Mouse (Mus musculus) intestine, postnatal 0 days (tissue): ENCODE results near the gene Haus7. TPM values are rescaled to one million over a fixed set of nuclear protein-coding genes. Genes with fewer than 3 reads are reported as not detected.

Experiments used
- ATAC-seq: fragments of 200-750 bp; cut with Nextera tagmentation; 2 replicates; pipeline ENCODE4 v1.8.0; 2017; ENCODE audit warnings: mild to moderate bottlenecking, moderate TSS enrichment, moderate library complexity
- H3K27ac ChIP-seq: fragments of 300-500 bp; sonication (generic); 2 replicates; pipeline ENCODE4 v1.5.1; 2014; ENCODE audit warnings: mild to moderate bottlenecking, low read depth, low read length, moderate library complexity
- H3K27me3 ChIP-seq: fragments of 300-500 bp; sonication (generic); replicated peaks from 2 replicates; pipeline ENCODE4 v1.6.1; 2014; ENCODE audit warnings: low read length, mixed read lengths; ENCODE audit not compliant: control insufficient read depth, insufficient read depth
- H3K36me3 ChIP-seq: fragments of 300-500 bp; sonication (generic); 2 replicates; pipeline ENCODE4 v1.6.1; 2014; ENCODE audit warnings: mild to moderate bottlenecking, moderate library complexity; ENCODE audit not compliant: control insufficient read depth, insufficient read depth
- H3K4me1 ChIP-seq: fragments of 300-500 bp; sonication (generic); replicated peaks from 2 replicates; pipeline ENCODE4 v1.6.1; 2014; ENCODE audit warnings: antibody characterized with exemption, low read length, mixed read lengths; ENCODE audit not compliant: control insufficient read depth, insufficient read depth
- H3K4me2 ChIP-seq: fragments of 300-500 bp; sonication (generic); replicated peaks from 2 replicates; pipeline ENCODE4 v1.6.1; 2014; ENCODE audit warnings: low read depth, mild to moderate bottlenecking, moderate library complexity
- H3K4me3 ChIP-seq: fragments of 300-500 bp; sonication (generic); 2 replicates; pipeline ENCODE4 v1.5.1; 2014; ENCODE audit warnings: low read depth, low read length
- H3K9ac ChIP-seq: fragments of 300-500 bp; sonication (generic); 2 replicates; pipeline ENCODE4 v1.6.1; 2014; ENCODE audit warnings: mild to moderate bottlenecking, low read depth, low read length
- H3K9me3 ChIP-seq: fragments of 300-500 bp; sonication (generic); 2 replicates; pipeline ENCODE4 v1.6.1; 2016; ENCODE audit warnings: mixed run types; ENCODE audit not compliant: control insufficient read depth
- CTCF ChIP-seq: sonication (generic); IDR thresholded peaks from 2 replicates; pipeline ENCODE4 v1.5.1; 2016; ENCODE audit warnings: low read depth, mild to moderate bottlenecking, control low read depth, antibody characterized with exemption, moderate library complexity
- WGBS: fragments of 180-500 bp; shearing (Covaris S2); extraction: QIAGEN DNeasy Blood & Tissue Kit; methylation state at CpG from one replicate; pipeline ENCODE4 v1.1.7; 2014; 5-methylcytosine and 5-hydroxymethylcytosine counted together
- polyA plus RNA-seq: library from polyadenylated mRNA; unstranded; fragments of >200 nt; fragmentation: Nextera tagmentation; extraction: Ambion mirVana; gene quantifications from 2 replicates; pipeline ENCODE4 v1.2.1, GENCODE M21; 2015

Haus7 gene
- polyA plus RNA-seq, 1 experiment from 2014 or later: 38.2 TPM

DNA sequence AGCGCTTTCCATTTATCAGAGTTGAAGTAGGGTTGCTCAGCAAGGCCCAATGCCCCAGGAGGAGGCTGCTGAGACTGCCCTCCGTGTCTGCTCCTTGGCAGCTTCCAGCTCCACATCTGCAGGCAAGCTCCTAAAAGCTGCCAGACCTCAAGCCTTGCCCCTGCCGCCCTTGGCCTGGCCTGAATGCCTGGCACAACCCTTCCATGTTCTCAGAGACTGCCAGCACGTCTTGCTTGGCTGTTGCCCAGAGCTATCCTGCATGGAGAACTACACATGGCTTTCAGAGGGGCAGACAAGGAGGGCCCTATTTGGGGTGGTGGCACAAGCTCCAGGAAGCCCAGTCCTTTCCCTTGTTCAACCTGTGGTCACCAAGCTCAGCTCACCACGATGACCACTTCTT lies 28.1 kb upstream of the Haus7 start:
- ATAC-seq: no peak
- Histone ChIP-seq H3K9ac (no peak overlapping the region), H3K4me1 (no peaks in the 10 kb centered on the region), H3K27me3 (no peaks in the 10 kb centered on the region), H3K4me3 (no peak overlapping the region), H3K27ac (no peak overlapping the region), H3K9me3 (no peaks in the 10 kb centered on the region), H3K36me3 (no peaks in the 10 kb centered on the region), H3K4me2 (no peak overlapping the region)
- WGBS: 72% methylated on average over 5 of the region's 5 CpGs
- no peak for TF ChIP-seq CTCF

DNA sequence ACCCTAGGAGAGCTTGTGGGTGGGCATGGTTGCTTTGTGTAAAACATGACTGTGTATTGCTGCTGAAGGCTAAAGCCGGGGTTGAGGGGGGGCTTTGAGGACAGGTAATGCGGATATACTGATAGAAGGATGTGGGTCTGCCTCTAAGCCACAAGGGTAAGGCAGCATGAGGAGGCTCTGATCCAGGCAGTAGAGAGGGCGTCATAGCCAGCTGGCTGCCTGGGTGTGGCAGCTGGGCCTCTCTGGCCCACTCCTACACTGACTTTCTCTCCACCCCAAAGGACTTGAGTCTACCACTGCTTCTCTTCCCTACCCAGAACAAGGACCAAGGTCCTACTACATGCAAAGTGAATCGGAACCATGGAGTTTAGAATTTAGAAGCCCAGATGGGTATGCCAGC lies 26.0 kb upstream of the Haus7 start:
- Histone ChIP-seq H3K9ac (no peak overlapping the region), H3K27ac (no peak overlapping the region), H3K9me3 (no peaks in the 10 kb centered on the region), H3K4me3 (no peak overlapping the region), H3K4me2 (peak overlapping the region; percentile 35; the same call in 1 of the 2 replicates), H3K36me3 (no peaks in the 10 kb centered on the region), H3K27me3 (no peaks in the 10 kb centered on the region), H3K4me1 (no peaks in the 10 kb centered on the region)
- no peak for TF ChIP-seq CTCF
- 75% methylated on average over 4 of the region's 4 CpGs for WGBS
- ATAC-seq: no peak

DNA sequence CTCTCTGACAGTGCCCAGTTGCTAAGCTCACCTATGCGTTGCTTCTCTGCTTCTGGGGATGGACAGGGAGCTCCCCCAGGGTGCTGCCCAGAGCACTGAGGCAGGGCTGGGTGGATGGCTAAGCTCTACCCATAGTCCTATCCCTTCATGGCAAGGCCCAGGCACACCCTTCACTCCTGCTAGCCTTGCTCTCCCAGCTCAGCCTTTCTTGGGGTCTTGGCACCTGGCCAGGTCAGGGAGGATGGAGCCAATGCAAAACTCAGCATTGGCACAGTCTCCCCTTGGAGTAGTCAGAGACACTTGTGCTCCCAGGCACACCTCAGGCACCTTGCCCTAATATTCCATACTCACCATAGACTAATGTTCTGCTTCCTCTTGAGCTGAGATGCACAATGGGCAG lies 25.2 kb upstream of the Haus7 start:
- Histone ChIP-seq H3K27ac (no peak overlapping the region), H3K9me3 (no peaks in the 10 kb centered on the region), H3K4me3 (peak overlapping the region; percentile 21), H3K27me3 (no peaks in the 10 kb centered on the region), H3K9ac (no peak overlapping the region), H3K36me3 (no peaks in the 10 kb centered on the region), H3K4me2 (peak overlapping the region; percentile 35), H3K4me1 (no peaks in the 10 kb centered on the region)
- TF ChIP-seq CTCF: no peak
- ATAC-seq: no peak
- WGBS: 77% methylated on average over 1 of the region's 1 CpGs

DNA sequence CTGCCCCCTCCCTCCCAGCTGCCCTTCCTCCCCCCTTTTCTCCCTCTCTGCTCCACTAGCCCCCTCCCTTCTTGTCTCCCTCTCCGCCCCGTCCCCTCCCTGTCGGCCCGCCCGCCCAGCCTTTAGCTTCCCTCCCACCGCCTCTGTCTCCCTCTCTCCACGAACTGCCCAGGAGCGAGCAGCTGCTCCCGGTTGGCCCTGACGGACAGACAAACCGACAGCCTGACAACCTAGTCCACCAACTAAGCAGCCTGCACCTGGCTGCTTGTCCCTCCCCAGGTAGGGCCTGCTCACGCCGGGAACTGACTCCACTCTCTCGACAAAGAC lies 24.6 kb upstream of the Haus7 start, which contains the start of gene Bgn:
TSS of gene Bgn (plus strand) at position 119 of the 327 bp plus-strand sequence.
- Histone ChIP-seq H3K9ac (no peak within 1 kb of the TSS), H3K4me1 (no peaks in the 10 kb centered on the region), H3K27me3 (no peaks in the 10 kb centered on the region), H3K4me3 (peak within 1 kb of the TSS; percentile 21), H3K9me3 (no peaks in the 10 kb centered on the region), H3K27ac (no peak within 1 kb of the TSS), H3K4me2 (peak within 1 kb of the TSS; percentile 35), H3K36me3 (no peaks in the 10 kb centered on the region)
- ATAC-seq: no peak
- TF ChIP-seq CTCF: no peak
- WGBS: 27% methylated on average over 12 of the region's 14 CpGs

DNA sequence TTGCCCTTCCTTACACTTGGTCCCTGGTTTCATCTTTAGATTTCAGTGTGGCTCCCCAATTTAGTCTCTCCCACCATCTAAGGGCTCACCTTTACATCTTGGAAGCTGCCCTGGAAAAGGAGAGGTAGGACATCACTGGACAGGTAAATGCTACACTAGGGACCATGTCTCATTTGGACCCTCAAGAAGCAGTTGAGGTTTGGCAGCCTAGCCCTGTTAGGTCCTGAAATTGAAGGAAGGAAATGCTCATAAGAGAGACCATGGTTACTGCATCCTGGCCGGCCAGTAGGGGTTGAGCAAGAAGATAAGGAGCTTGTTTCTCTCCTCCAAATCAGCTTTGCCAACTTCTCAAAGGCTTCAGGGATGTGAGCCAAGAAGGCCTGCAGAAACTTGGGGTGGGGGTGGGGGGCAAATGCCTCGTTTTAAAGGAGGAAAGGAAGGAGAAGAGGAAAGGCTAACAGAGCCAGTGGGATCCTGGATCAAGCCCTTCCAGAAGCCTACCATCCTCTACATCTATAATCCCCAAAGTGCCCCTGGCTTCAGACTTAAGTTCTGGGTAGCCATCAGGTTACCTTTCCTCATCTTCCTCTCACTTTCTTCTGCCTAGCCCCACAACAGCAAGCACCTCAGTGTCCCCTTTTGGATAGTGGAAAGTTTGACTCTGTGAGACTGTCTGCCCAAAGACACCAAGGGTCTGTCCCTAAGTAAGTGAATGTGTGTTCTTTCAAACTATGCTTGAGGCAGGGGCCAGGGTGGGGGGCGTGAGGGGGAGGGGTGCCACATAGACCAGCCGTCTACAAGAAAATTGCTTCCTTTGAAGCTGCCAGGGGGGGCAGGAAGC lies 24.0 kb upstream of the Haus7 start:
- H3K4me3 ChIP-seq: no peak overlapping the region; the same call in 1 of the 2 replicates
- H3K4me1 ChIP-seq: no peaks in the 10 kb centered on the region
- no peak for ATAC-seq
- H3K27me3 ChIP-seq: no peaks in the 10 kb centered on the region
- no peak overlapping the region for H3K27ac ChIP-seq
- peak overlapping the region; percentile 35; the same call in 1 of the 2 replicates for H3K4me2 ChIP-seq
- no peaks in the 10 kb centered on the region for H3K9me3 ChIP-seq
- TF ChIP-seq CTCF: no peak
- no peak overlapping the region for H3K9ac ChIP-seq
- H3K36me3 ChIP-seq: no peaks in the 10 kb centered on the region
- 38% methylated on average over 4 of the region's 4 CpGs for WGBS

DNA sequence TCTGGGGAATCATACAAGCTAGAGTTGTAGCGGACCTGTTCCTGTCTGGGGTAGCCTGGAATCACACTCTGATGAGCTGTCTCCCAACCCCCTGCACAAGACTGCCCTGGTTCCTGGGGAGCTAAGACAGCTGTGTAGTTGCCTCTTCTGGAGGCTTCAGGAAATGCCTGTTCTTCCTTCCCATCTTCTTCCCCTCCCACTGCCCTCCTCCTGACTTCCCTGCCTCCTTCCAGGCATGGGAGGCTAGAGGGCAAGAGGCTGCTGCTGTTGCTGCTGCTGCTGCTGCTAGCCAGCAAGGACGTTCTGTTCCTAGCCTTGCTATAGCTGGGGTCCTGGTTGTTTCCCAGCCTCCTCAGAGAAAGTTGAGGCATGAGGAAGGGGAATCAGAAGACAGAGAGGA lies 21.5 kb upstream of the Haus7 start:
- WGBS: 56% methylated on average over 2 of the region's 2 CpGs
- H3K9ac ChIP-seq: no peak overlapping the region
- no peak for ATAC-seq
- no peaks in the 10 kb centered on the region for H3K36me3 ChIP-seq
- no peaks in the 10 kb centered on the region for H3K27me3 ChIP-seq
- H3K4me3 ChIP-seq: no peak overlapping the region
- no peak overlapping the region for H3K27ac ChIP-seq
- H3K4me1 ChIP-seq: no peaks in the 10 kb centered on the region
- no peak overlapping the region for H3K4me2 ChIP-seq
- no peak for TF ChIP-seq CTCF
- no peaks in the 10 kb centered on the region for H3K9me3 ChIP-seq
